Mouse (Mus musculus): ENCODE results near the gene Gm27021. TPM values are rescaled to one million over a fixed set of nuclear protein-coding genes. Genes with fewer than 3 reads are reported as not detected.
A peak's percentile ranks its signal among the peaks of the same experiment; 100 is the strongest.

The Gm27021 gene
- polyA plus RNA-seq, 1 experiment from 2014 or later = 1.9 TPM

- Histone ChIP-seq H3K9ac (ENCODE audit: low read depth, low read length) (no peak overlapping the region), H3K27me3 (replicated peaks; ENCODE audit: control insufficient read depth, insufficient read depth, low read length) (no peaks in the 10 kb centered on the region), H3K4me3 (ENCODE audit: low read depth, low read length) (no peak overlapping the region), H3K27ac (ENCODE audit: low read depth, low read length) (no peak overlapping the region), H3K36me3 (ENCODE audit: control insufficient read depth, insufficient read depth) (peaks cover 92% of the 10 kb centered on the region), H3K4me1 (replicated peaks; ENCODE audit: control insufficient read depth, insufficient read depth, low read length) (no peaks in the 10 kb centered on the region), H3K9me3 (ENCODE audit: control insufficient read depth) (no peaks in the 10 kb centered on the region), H3K4me2 (replicated peaks; ENCODE audit: low read depth) (no peak overlapping the region)
- no peak for TF ChIP-seq CTCF (IDR thresholded peaks at IDR 0.05; ENCODE audit: low read depth)
- 92% methylated on average over 17 of the region's 17 CpGs for WGBS
- no peak for ATAC-seq
These were observed 98.8 kb downstream of the Gm27021 start for GRCm38 (mm10) chr8:120569123-120569522.

DNA sequence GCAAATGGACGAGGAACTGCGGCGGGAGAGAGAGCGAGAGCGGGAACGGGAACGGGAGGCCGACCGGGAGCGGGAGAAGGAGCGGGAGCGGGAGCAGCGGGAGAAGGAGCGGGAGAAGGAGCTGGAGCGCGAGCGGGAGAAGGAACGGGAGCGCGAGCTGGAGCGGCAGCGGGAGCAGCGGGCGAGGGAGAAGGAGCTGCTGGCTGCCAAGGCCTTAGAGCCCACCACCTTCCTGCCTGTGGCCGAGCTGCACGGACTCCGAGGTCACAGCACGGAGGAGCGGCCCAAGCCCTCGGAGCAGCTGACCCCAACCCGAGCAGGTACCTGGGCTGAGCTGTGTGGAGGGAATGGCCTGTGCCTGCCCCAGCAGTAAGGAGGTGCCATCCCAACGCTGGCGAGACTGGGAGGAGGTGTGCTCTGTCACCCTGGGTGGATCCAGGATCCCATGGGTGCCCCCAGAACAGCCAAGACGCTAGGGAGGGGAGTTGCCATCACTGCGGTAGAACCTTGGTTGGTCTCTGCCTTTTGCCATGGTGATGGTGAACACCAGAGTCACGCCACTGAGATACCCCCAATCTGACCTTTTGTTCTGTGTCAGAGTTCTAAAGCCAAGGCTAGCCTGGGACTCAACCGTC, 99.6 kb downstream of the Gm27021 start:
- no peak for ATAC-seq
- TF ChIP-seq CTCF (IDR thresholded peaks at IDR 0.05; ENCODE audit: low read depth) = no peak
- Histone ChIP-seq H3K4me1 (replicated peaks; ENCODE audit: control insufficient read depth, insufficient read depth, low read length) (0 out of 2 replicates have a peak, but pooled peaks cover 4% of the 10 kb centered on the region), H3K4me2 (replicated peaks; ENCODE audit: low read depth) (no peak overlapping the region), H3K9ac (ENCODE audit: low read depth, low read length) (no peak overlapping the region), H3K4me3 (ENCODE audit: low read depth, low read length) (no peak overlapping the region), H3K27me3 (replicated peaks; ENCODE audit: control insufficient read depth, insufficient read depth, low read length) (no peaks in the 10 kb centered on the region), H3K9me3 (ENCODE audit: control insufficient read depth) (no peaks in the 10 kb centered on the region), H3K36me3 (ENCODE audit: control insufficient read depth, insufficient read depth) (peaks cover 85% of the 10 kb centered on the region), H3K27ac (ENCODE audit: low read depth, low read length) (no peak overlapping the region)
- WGBS = 96% methylated on average over 37 of the region's 37 CpGs

GRCm38 (mm10) chr8:120567731-120568130, 100.1 kb downstream of the Gm27021 start:
- Histone ChIP-seq H3K36me3 (ENCODE audit: control insufficient read depth, insufficient read depth) (peaks cover 85% of the 10 kb centered on the region), H3K9me3 (ENCODE audit: control insufficient read depth) (no peaks in the 10 kb centered on the region), H3K4me1 (replicated peaks; ENCODE audit: control insufficient read depth, insufficient read depth, low read length) (0 out of 2 replicates have a peak, but pooled peaks cover 4% of the 10 kb centered on the region), H3K27ac (ENCODE audit: low read depth, low read length) (no peak overlapping the region), H3K4me2 (replicated peaks; ENCODE audit: low read depth) (no peak overlapping the region), H3K9ac (ENCODE audit: low read depth, low read length) (no peak overlapping the region), H3K27me3 (replicated peaks; ENCODE audit: control insufficient read depth, insufficient read depth, low read length) (no peaks in the 10 kb centered on the region), H3K4me3 (ENCODE audit: low read depth, low read length) (no peak overlapping the region)
- ATAC-seq = no peak
- WGBS = 96% methylated on average over 17 of the region's 17 CpGs
- no peak for TF ChIP-seq CTCF (IDR thresholded peaks at IDR 0.05; ENCODE audit: low read depth)

GRCm38 (mm10) chr8:120566681-120567080, 101.2 kb downstream of the Gm27021 start:
- ATAC-seq = no peak
- H3K27me3 ChIP-seq (replicated peaks; ENCODE audit: control insufficient read depth, insufficient read depth, low read length) = no peaks in the 10 kb centered on the region
- H3K9ac ChIP-seq (ENCODE audit: low read depth, low read length) = no peak overlapping the region
- no peak overlapping the region for H3K27ac ChIP-seq (ENCODE audit: low read depth, low read length)
- H3K4me2 ChIP-seq (replicated peaks; ENCODE audit: low read depth) = no peak overlapping the region
- TF ChIP-seq CTCF (IDR thresholded peaks at IDR 0.05; ENCODE audit: low read depth) = no peak
- peaks cover 83% of the 10 kb centered on the region for H3K36me3 ChIP-seq (ENCODE audit: control insufficient read depth, insufficient read depth)
- WGBS = 86% methylated on average over 8 of the region's 8 CpGs
- 0 out of 2 replicates have a peak, but pooled peaks cover 4% of the 10 kb centered on the region for H3K4me1 ChIP-seq (replicated peaks; ENCODE audit: control insufficient read depth, insufficient read depth, low read length)
- H3K9me3 ChIP-seq (ENCODE audit: control insufficient read depth) = no peaks in the 10 kb centered on the region
- H3K4me3 ChIP-seq (ENCODE audit: low read depth, low read length) = no peak overlapping the region

GRCm38 (mm10) chr8:120565151-120565711, 102.6 kb downstream of the Gm27021 start:
- Histone ChIP-seq H3K4me2 (replicated peaks; ENCODE audit: low read depth) (no peak overlapping the region), H3K27me3 (replicated peaks; ENCODE audit: control insufficient read depth, insufficient read depth, low read length) (no peaks in the 10 kb centered on the region), H3K9me3 (ENCODE audit: control insufficient read depth) (no peaks in the 10 kb centered on the region), H3K4me3 (ENCODE audit: low read depth, low read length) (no peak overlapping the region), H3K9ac (ENCODE audit: low read depth, low read length) (no peak overlapping the region), H3K36me3 (ENCODE audit: control insufficient read depth, insufficient read depth) (peaks cover 70% of the 10 kb centered on the region), H3K4me1 (replicated peaks; ENCODE audit: control insufficient read depth, insufficient read depth, low read length) (0 out of 2 replicates have a peak, but pooled peaks cover 4% of the 10 kb centered on the region), H3K27ac (ENCODE audit: low read depth, low read length) (no peak overlapping the region)
- no peak for ATAC-seq
- 57% methylated on average over 7 of the region's 7 CpGs for WGBS
- TF ChIP-seq CTCF (IDR thresholded peaks at IDR 0.05; ENCODE audit: low read depth) = no peak

DNA sequence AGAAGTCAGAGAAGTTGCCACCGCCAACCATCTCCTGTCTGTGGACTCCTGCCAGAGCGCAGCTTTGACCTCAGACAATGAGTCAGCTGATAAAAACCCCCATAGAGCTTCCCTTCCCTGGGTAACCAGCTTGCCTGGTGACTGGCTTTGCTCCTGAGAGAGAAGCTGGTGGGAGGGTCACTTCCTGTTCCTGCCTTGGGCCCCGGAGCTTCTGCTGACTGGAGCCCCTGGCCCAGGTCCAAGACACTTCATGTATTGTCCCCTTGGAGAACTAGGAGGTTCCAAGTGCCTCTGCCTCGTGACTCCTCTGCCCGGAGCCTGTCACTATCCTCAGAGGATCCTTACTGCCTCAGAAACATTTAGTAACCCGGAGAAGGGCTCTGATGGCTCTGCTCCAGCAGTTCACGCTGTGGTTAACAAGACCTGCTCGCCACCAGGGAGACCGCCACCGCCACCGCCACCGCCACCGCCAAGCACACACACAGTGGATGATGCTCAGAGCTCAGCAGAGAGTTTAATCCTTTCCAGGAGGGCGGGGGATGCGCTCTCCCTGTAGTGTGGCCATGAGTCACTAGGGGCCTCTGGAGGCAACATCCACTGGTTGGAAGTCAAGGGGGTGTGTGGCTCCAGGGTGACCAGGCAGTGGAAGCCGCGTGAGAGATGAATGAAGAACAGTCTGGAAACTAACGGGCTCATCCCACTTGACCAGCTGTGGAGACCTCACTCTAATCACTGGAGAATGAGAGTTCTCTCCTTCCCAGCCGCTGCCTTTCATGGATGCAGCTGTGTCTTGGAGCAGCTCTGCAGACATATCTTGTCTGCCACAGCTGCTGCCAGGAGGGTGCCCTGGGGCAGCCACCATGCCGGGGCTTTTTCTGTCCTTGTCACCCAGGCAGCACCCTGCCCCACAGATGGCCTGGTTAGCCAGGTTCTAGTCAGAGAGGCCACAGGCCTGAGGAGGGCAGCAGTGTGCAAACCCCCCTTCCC, 103.7 kb downstream of the Gm27021 start:
- peaks cover 68% of the 10 kb centered on the region for H3K36me3 ChIP-seq (ENCODE audit: control insufficient read depth, insufficient read depth)
- peak; percentile 46 for TF ChIP-seq CTCF (IDR thresholded peaks at IDR 0.05; ENCODE audit: low read depth)
- no peak overlapping the region for H3K9ac ChIP-seq (ENCODE audit: low read depth, low read length)
- H3K4me3 ChIP-seq (ENCODE audit: low read depth, low read length) = no peak overlapping the region
- H3K4me2 ChIP-seq (replicated peaks; ENCODE audit: low read depth) = peak overlapping the region; percentile 37
- 0 out of 2 replicates have a peak, but pooled peaks cover 4% of the 10 kb centered on the region for H3K4me1 ChIP-seq (replicated peaks; ENCODE audit: control insufficient read depth, insufficient read depth, low read length)
- no peaks in the 10 kb centered on the region for H3K27me3 ChIP-seq (replicated peaks; ENCODE audit: control insufficient read depth, insufficient read depth, low read length)
- peak; percentile 36 for ATAC-seq
- no peaks in the 10 kb centered on the region for H3K9me3 ChIP-seq (ENCODE audit: control insufficient read depth)
- H3K27ac ChIP-seq (ENCODE audit: low read depth, low read length) = peak overlapping the region; percentile 70
- 37% methylated on average over 20 of the region's 20 CpGs for WGBS

Data from intestine, postnatal 0 days (tissue).